Mouse (Mus musculus): ENCODE data around the gene Plxna4. TPM values are rescaled to one million over a fixed set of nuclear protein-coding genes. Genes with fewer than 3 reads are reported as not detected.

Plxna4 gene
- polyA plus RNA-seq, 1 experiment from 2014 or later = 1.8 TPM

GRCm38 (mm10) chr6:32381516-32381915 lies 206.5 kb downstream of the Plxna4 start:
- H3K4me1 ChIP-seq (replicated peaks; ENCODE audit: control insufficient read depth, insufficient read depth, low read length) = no peaks in the 10 kb centered on the region
- DNase-seq (ENCODE audit: low spot score) = no peak
- H3K36me3 ChIP-seq (ENCODE audit: control insufficient read depth, insufficient read depth, low read length) = no peaks in the 10 kb centered on the region
- H3K27ac ChIP-seq (ENCODE audit: low read depth, low read length) = no peak overlapping the region
- H3K27me3 ChIP-seq (replicated peaks; ENCODE audit: control insufficient read depth, insufficient read depth, low read length) = 0 out of 2 replicates have a peak, but pooled peaks cover 2% of the 10 kb centered on the region
- no peak overlapping the region for H3K9ac ChIP-seq (ENCODE audit: low read depth, low read length)
- H3K4me3 ChIP-seq (ENCODE audit: low read depth, low read length) = no peak overlapping the region
- 64% methylated on average over 10 of the region's 10 CpGs for WGBS
- ATAC-seq (replicated peaks; ENCODE audit: low FRiP score) = no peak
- no peaks in the 10 kb centered on the region for H3K9me3 ChIP-seq (ENCODE audit: control insufficient read depth, low read length)
- H3K4me2 ChIP-seq = no peak overlapping the region

GRCm38 (mm10) chr6:32377181-32377580 lies 210.8 kb downstream of the Plxna4 start:
- no peak for ATAC-seq (replicated peaks; ENCODE audit: low FRiP score)
- H3K36me3 ChIP-seq (ENCODE audit: control insufficient read depth, insufficient read depth, low read length) = no peaks in the 10 kb centered on the region
- H3K4me2 ChIP-seq = no peak overlapping the region

GRCm38 (mm10) chr6:32373931-32374361 lies 214.0 kb downstream of the Plxna4 start:
- no peak overlapping the region for H3K4me2 ChIP-seq
- no peak overlapping the region for H3K27ac ChIP-seq (ENCODE audit: low read depth, low read length)
- H3K9me3 ChIP-seq (ENCODE audit: control insufficient read depth, low read length) = no peaks in the 10 kb centered on the region
- WGBS = 75% methylated on average over 8 of the region's 8 CpGs
- no peak for DNase-seq (ENCODE audit: low spot score)
- no peak overlapping the region for H3K4me3 ChIP-seq (ENCODE audit: low read depth, low read length)
- ATAC-seq (replicated peaks; ENCODE audit: low FRiP score) = no peak
- H3K36me3 ChIP-seq (ENCODE audit: control insufficient read depth, insufficient read depth, low read length) = no peaks in the 10 kb centered on the region
- H3K9ac ChIP-seq (ENCODE audit: low read depth, low read length) = no peak overlapping the region
- H3K27me3 ChIP-seq (replicated peaks; ENCODE audit: control insufficient read depth, insufficient read depth, low read length) = 0 out of 2 replicates have a peak, but pooled peaks cover 2% of the 10 kb centered on the region
- no peaks in the 10 kb centered on the region for H3K4me1 ChIP-seq (replicated peaks; ENCODE audit: control insufficient read depth, insufficient read depth, low read length)

More at GRCm38 (mm10) chr6:32377181-32377580, 210.8 kb downstream of the Plxna4 start:
- no peaks in the 10 kb centered on the region for H3K9me3 ChIP-seq (ENCODE audit: control insufficient read depth, low read length)
- no peak for DNase-seq (ENCODE audit: low spot score)
- H3K9ac ChIP-seq (ENCODE audit: low read depth, low read length) = no peak overlapping the region
- no peak overlapping the region for H3K4me3 ChIP-seq (ENCODE audit: low read depth, low read length)
- no peaks in the 10 kb centered on the region for H3K4me1 ChIP-seq (replicated peaks; ENCODE audit: control insufficient read depth, insufficient read depth, low read length)
- 0 out of 2 replicates have a peak, but pooled peaks cover 2% of the 10 kb centered on the region for H3K27me3 ChIP-seq (replicated peaks; ENCODE audit: control insufficient read depth, insufficient read depth, low read length)
- WGBS = 92% methylated on average over 8 of the region's 8 CpGs
- no peak overlapping the region for H3K27ac ChIP-seq (ENCODE audit: low read depth, low read length)

- Histone ChIP-seq H3K9me3 (ENCODE audit: control insufficient read depth, low read length) (no peaks in the 10 kb centered on the region), H3K27me3 (replicated peaks; ENCODE audit: control insufficient read depth, insufficient read depth, low read length) (no peaks in the 10 kb centered on the region), H3K4me3 (ENCODE audit: low read depth, low read length) (no peak overlapping the region), H3K36me3 (ENCODE audit: control insufficient read depth, insufficient read depth, low read length) (no peaks in the 10 kb centered on the region), H3K4me2 (no peak overlapping the region), H3K27ac (ENCODE audit: low read depth, low read length) (no peak overlapping the region), H3K4me1 (replicated peaks; ENCODE audit: control insufficient read depth, insufficient read depth, low read length) (no peaks in the 10 kb centered on the region), H3K9ac (ENCODE audit: low read depth, low read length) (no peak overlapping the region)
- DNase-seq (ENCODE audit: low spot score) (no peak), ATAC-seq (replicated peaks; ENCODE audit: low FRiP score) (no peak)
- 65% methylated on average over 3 of the region's 3 CpGs for WGBS
Observed at GRCm38 (mm10) chr6:32369092-32369491, 218.9 kb downstream of the Plxna4 start.

- no peaks in the 10 kb centered on the region for H3K9me3 ChIP-seq (ENCODE audit: control insufficient read depth, low read length)
- no peak overlapping the region for H3K4me3 ChIP-seq (ENCODE audit: low read depth, low read length)
- H3K27ac ChIP-seq (ENCODE audit: low read depth, low read length) = no peak overlapping the region
- H3K36me3 ChIP-seq (ENCODE audit: control insufficient read depth, insufficient read depth, low read length) = no peaks in the 10 kb centered on the region
- DNase-seq (ENCODE audit: low spot score) (no peak), ATAC-seq (replicated peaks; ENCODE audit: low FRiP score) (no peak)
- no peaks in the 10 kb centered on the region for H3K27me3 ChIP-seq (replicated peaks; ENCODE audit: control insufficient read depth, insufficient read depth, low read length)
- no peak overlapping the region for H3K9ac ChIP-seq (ENCODE audit: low read depth, low read length)
- WGBS = 70% methylated on average over 4 of the region's 4 CpGs
- H3K4me2 ChIP-seq = no peak overlapping the region
- no peaks in the 10 kb centered on the region for H3K4me1 ChIP-seq (replicated peaks; ENCODE audit: control insufficient read depth, insufficient read depth, low read length)
Observed at GRCm38 (mm10) chr6:32368408-32368807, 219.6 kb downstream of the Plxna4 start.

- H3K27me3 ChIP-seq (replicated peaks; ENCODE audit: control insufficient read depth, insufficient read depth, low read length) = no peaks in the 10 kb centered on the region
- H3K4me3 ChIP-seq (ENCODE audit: low read depth, low read length) = no peak overlapping the region
- WGBS = 85% methylated on average over 5 of the region's 5 CpGs
- no peaks in the 10 kb centered on the region for H3K4me1 ChIP-seq (replicated peaks; ENCODE audit: control insufficient read depth, insufficient read depth, low read length)
- H3K4me2 ChIP-seq = no peak overlapping the region
- no peak overlapping the region for H3K9ac ChIP-seq (ENCODE audit: low read depth, low read length)
- DNase-seq (ENCODE audit: low spot score) (no peak), ATAC-seq (replicated peaks; ENCODE audit: low FRiP score) (no peak)
- H3K9me3 ChIP-seq (ENCODE audit: control insufficient read depth, low read length) = no peaks in the 10 kb centered on the region
- no peaks in the 10 kb centered on the region for H3K36me3 ChIP-seq (ENCODE audit: control insufficient read depth, insufficient read depth, low read length)
- H3K27ac ChIP-seq (ENCODE audit: low read depth, low read length) = no peak overlapping the region
Observed at GRCm38 (mm10) chr6:32364933-32365332, 223.1 kb downstream of the Plxna4 start.

GRCm38 (mm10) chr6:32363489-32364068 lies 224.4 kb downstream of the Plxna4 start:
- no peaks in the 10 kb centered on the region for H3K4me1 ChIP-seq (replicated peaks; ENCODE audit: control insufficient read depth, insufficient read depth, low read length)
- H3K36me3 ChIP-seq (ENCODE audit: control insufficient read depth, insufficient read depth, low read length) = no peaks in the 10 kb centered on the region
- H3K9me3 ChIP-seq (ENCODE audit: control insufficient read depth, low read length) = no peaks in the 10 kb centered on the region
- no peak for ATAC-seq (replicated peaks; ENCODE audit: low FRiP score)
- no peak overlapping the region for H3K27ac ChIP-seq (ENCODE audit: low read depth, low read length)
- no peaks in the 10 kb centered on the region for H3K27me3 ChIP-seq (replicated peaks; ENCODE audit: control insufficient read depth, insufficient read depth, low read length)
- H3K4me3 ChIP-seq (ENCODE audit: low read depth, low read length) = no peak overlapping the region
- H3K9ac ChIP-seq (ENCODE audit: low read depth, low read length) = no peak overlapping the region
- H3K4me2 ChIP-seq = no peak overlapping the region
- no peak for DNase-seq (ENCODE audit: low spot score)
- WGBS = 76% methylated on average over 7 of the region's 7 CpGs

- Histone ChIP-seq H3K27ac (ENCODE audit: low read depth, low read length) (no peak overlapping the region), H3K9me3 (ENCODE audit: control insufficient read depth, low read length) (no peaks in the 10 kb centered on the region), H3K4me3 (ENCODE audit: low read depth, low read length) (no peak overlapping the region), H3K36me3 (ENCODE audit: control insufficient read depth, insufficient read depth, low read length) (no peaks in the 10 kb centered on the region), H3K27me3 (replicated peaks; ENCODE audit: control insufficient read depth, insufficient read depth, low read length) (no peaks in the 10 kb centered on the region), H3K9ac (ENCODE audit: low read depth, low read length) (no peak overlapping the region), H3K4me1 (replicated peaks; ENCODE audit: control insufficient read depth, insufficient read depth, low read length) (no peaks in the 10 kb centered on the region), H3K4me2 (no peak overlapping the region)
- 84% methylated on average over 4 of the region's 4 CpGs for WGBS
- DNase-seq (ENCODE audit: low spot score) (no peak), ATAC-seq (replicated peaks; ENCODE audit: low FRiP score) (no peak)
Observed at GRCm38 (mm10) chr6:32362421-32362820, 225.6 kb downstream of the Plxna4 start.

GRCm38 (mm10) chr6:32359675-32360074 lies 228.3 kb downstream of the Plxna4 start:
- H3K9me3 ChIP-seq (ENCODE audit: control insufficient read depth, low read length) = no peaks in the 10 kb centered on the region
- no peak for ATAC-seq (replicated peaks; ENCODE audit: low FRiP score)
- H3K4me2 ChIP-seq = no peak overlapping the region
- no peak overlapping the region for H3K27ac ChIP-seq (ENCODE audit: low read depth, low read length)
- no peaks in the 10 kb centered on the region for H3K36me3 ChIP-seq (ENCODE audit: control insufficient read depth, insufficient read depth, low read length)
- 66% methylated on average over 3 of the region's 3 CpGs for WGBS
- H3K9ac ChIP-seq (ENCODE audit: low read depth, low read length) = no peak overlapping the region
- H3K27me3 ChIP-seq (replicated peaks; ENCODE audit: control insufficient read depth, insufficient read depth, low read length) = no peaks in the 10 kb centered on the region
- DNase-seq (ENCODE audit: low spot score) = no peak
- no peak overlapping the region for H3K4me3 ChIP-seq (ENCODE audit: low read depth, low read length)
- no peaks in the 10 kb centered on the region for H3K4me1 ChIP-seq (replicated peaks; ENCODE audit: control insufficient read depth, insufficient read depth, low read length)
